Mouse (Mus musculus): ENCODE results near the gene Gm42906. TPM values are rescaled to one million over a fixed set of nuclear protein-coding genes. Genes with fewer than 3 reads are reported as not detected.

Gm42906 gene
- polyA plus RNA-seq, 1 experiment from 2014 or later: not detected

DNA sequence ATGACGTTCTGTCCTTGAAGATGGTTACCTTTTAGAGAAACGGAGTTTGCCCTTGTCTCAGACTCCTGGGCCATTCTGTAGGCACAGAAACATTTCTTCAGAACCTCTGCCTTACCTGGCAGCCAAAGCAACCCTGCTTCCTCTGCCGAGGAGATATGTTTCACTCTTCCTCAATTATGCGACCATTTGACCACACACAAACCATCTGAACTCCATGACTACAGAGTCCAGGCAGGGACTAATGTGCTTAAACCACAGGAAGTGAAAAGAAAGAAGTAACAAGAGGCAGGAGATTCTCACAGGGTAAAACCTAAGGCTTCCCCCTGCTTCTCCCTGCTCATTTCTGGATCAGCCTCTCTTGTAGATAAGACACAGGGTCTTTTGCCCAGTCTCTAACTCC is 83.2 kb downstream of the Gm42906 start:
- TF ChIP-seq EP300 (IDR thresholded peaks at IDR 0.05; ENCODE audit: low read depth): no peak
- no peak for TF ChIP-seq CTCF (IDR thresholded peaks at IDR 0.05; ENCODE audit: low read depth)
- Histone ChIP-seq H3K27ac (ENCODE audit: low read depth) (no peak overlapping the region), H3K4me1 (ENCODE audit: insufficient read depth) (no peaks in the 10 kb centered on the region), H3K27me3 (ENCODE audit: insufficient read depth, low read length) (no peaks in the 10 kb centered on the region), H3K9me3 (ENCODE audit: low read length) (no peaks in the 10 kb centered on the region), H3K36me3 (replicated peaks; ENCODE audit: insufficient read depth, low read length) (no peaks in the 10 kb centered on the region), H3K4me2 (ENCODE audit: low read depth, low read length) (no peak overlapping the region), H3K9ac (replicated peaks) (no peak overlapping the region), H3K4me3 (ENCODE audit: low read depth, low read length) (no peak overlapping the region)
- DNase-seq: no peak
- WGBS (ENCODE audit: insufficient replicate concordance): 51% methylated on average over 4 of the region's 4 CpGs
- no peak for ATAC-seq

DNA sequence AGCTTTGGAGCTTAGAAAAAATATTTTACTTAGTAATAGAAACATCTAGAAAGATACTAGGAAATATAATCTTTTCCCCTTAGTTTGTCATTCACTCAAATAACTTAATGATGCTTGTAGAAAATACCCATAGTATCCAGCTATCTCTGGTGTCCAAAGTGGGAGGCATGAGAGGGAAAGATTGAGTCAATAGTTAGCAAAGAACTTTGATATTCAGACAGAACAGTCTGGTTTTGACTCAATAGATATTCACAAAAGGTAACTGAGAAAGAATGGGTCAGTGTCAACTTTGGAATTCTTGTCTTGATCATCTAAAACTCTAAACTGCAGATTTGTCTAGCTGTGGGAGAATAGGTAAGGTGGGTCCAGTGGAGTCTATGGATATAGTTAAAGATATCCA is 94.3 kb downstream of the Gm42906 start:
- Histone ChIP-seq H3K9ac (replicated peaks) (no peak overlapping the region), H3K27me3 (ENCODE audit: insufficient read depth, low read length) (no peaks in the 10 kb centered on the region), H3K27ac (ENCODE audit: low read depth) (no peak overlapping the region), H3K36me3 (replicated peaks; ENCODE audit: insufficient read depth, low read length) (no peaks in the 10 kb centered on the region), H3K4me2 (ENCODE audit: low read depth, low read length) (no peak overlapping the region), H3K4me3 (ENCODE audit: low read depth, low read length) (no peak overlapping the region), H3K9me3 (ENCODE audit: low read length) (no peaks in the 10 kb centered on the region), H3K4me1 (ENCODE audit: insufficient read depth) (no peaks in the 10 kb centered on the region)
- no peak for ATAC-seq
- DNase-seq: no peak
- TF ChIP-seq CTCF (IDR thresholded peaks at IDR 0.05; ENCODE audit: low read depth): no peak
- TF ChIP-seq EP300 (IDR thresholded peaks at IDR 0.05; ENCODE audit: low read depth): no peak

DNA sequence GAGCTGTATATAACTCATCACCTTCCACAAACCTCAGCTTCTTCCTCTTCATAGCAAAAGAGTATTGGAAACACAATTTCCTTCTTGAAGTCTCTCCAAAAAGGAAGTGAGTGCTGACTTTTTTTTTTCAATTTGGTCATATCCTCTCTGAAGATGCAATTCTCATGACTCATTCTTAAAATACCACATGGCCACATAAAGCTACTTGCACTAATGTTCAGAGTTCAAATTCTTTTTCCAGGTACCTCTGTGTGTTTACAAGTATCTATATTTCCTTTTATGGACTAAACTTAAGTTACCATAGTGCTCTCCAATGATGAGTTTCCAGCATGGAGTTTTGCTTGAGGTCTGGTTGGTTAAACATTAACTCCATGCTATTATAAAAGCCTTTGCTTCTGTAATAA is 94.8 kb downstream of the Gm42906 start:
- ATAC-seq: no peak
- H3K36me3 ChIP-seq (replicated peaks; ENCODE audit: insufficient read depth, low read length): no peaks in the 10 kb centered on the region
- H3K9me3 ChIP-seq (ENCODE audit: low read length): no peaks in the 10 kb centered on the region
- no peak overlapping the region for H3K9ac ChIP-seq (replicated peaks)
- no peaks in the 10 kb centered on the region for H3K4me1 ChIP-seq (ENCODE audit: insufficient read depth)
- H3K27me3 ChIP-seq (ENCODE audit: insufficient read depth, low read length): no peaks in the 10 kb centered on the region
- no peak overlapping the region for H3K27ac ChIP-seq (ENCODE audit: low read depth)
- no peak overlapping the region for H3K4me3 ChIP-seq (ENCODE audit: low read depth, low read length)
- no peak for DNase-seq
- H3K4me2 ChIP-seq (ENCODE audit: low read depth, low read length): no peak overlapping the region
- TF ChIP-seq CTCF (IDR thresholded peaks at IDR 0.05; ENCODE audit: low read depth) (no peak), EP300 (IDR thresholded peaks at IDR 0.05; ENCODE audit: low read depth) (no peak)

DNA sequence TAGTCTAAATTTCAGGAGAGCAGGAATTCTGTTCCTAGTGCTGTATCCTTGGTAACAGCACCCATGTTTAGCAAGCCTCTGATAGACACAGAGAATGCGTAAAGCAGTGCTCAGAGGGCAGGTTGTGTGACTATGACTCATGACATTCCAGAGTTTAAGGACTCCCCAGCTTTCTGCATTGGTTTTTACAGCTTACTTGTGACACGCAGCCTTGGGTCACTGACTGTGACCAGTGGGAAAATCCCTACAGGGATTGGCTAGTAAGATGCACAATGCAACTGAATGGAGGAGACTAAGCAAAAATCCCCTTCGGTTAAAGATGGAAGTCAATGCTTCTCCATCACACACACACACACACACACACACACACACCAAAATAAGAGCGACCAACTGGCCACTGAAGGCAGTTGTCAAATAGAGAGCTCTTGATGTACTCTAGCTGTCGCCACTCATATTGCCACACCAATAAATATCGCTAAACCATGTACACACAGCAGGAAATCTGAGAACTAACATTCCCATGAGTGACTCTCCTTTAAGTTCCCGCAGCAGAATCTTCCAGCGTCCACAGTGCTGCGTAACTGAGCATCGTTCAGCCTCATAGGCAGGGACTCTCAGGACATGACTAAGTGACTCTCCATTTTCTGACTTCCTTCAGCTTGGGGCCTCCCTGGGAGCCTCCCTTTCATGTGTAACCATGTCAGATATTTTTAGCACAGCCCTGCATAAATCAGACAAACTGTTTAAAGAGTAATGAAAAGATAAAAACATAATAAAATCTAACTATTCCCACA is 112.0 kb downstream of the Gm42906 start:
- H3K9me3 ChIP-seq (ENCODE audit: low read length): no peaks in the 10 kb centered on the region
- ATAC-seq (no peak), DNase-seq (no peak)
- no peak overlapping the region for H3K4me2 ChIP-seq (ENCODE audit: low read depth, low read length)
- no peaks in the 10 kb centered on the region for H3K27me3 ChIP-seq (ENCODE audit: insufficient read depth, low read length)
- no peak for TF ChIP-seq CTCF (IDR thresholded peaks at IDR 0.05; ENCODE audit: low read depth)
- TF ChIP-seq EP300 (IDR thresholded peaks at IDR 0.05; ENCODE audit: low read depth): no peak
- 70% methylated on average over 10 of the region's 10 CpGs for WGBS (ENCODE audit: insufficient replicate concordance)
- H3K27ac ChIP-seq (ENCODE audit: low read depth): no peak overlapping the region
- no peak overlapping the region for H3K9ac ChIP-seq (replicated peaks)
- H3K36me3 ChIP-seq (replicated peaks; ENCODE audit: insufficient read depth, low read length): no peaks in the 10 kb centered on the region
- H3K4me3 ChIP-seq (ENCODE audit: low read depth, low read length): no peak overlapping the region
- H3K4me1 ChIP-seq (ENCODE audit: insufficient read depth): no peaks in the 10 kb centered on the region

DNA sequence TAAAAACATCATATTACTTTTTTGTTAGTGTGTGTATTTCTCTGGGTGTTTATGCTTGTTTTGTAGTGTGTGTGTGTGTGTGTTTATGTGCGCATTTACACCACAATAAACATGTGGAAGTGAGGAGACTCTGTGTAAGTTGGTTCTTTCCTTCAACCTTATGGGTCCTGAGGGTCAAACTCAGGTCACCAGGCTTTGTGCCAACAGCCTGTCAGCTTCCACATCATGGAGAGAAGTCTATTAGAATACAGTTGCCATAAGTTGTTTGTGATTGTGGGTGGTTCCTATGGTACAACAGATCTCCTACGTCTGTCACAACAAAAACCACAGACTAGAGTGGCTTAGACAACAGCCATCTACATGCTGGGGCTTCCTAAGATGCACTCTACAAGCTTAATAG is 127.7 kb downstream of the Gm42906 start:
- TF ChIP-seq EP300 (IDR thresholded peaks at IDR 0.05; ENCODE audit: low read depth) (no peak), CTCF (IDR thresholded peaks at IDR 0.05; ENCODE audit: low read depth) (no peak)
- no peaks in the 10 kb centered on the region for H3K9me3 ChIP-seq (ENCODE audit: low read length)
- DNase-seq (no peak), ATAC-seq (no peak)
- no peaks in the 10 kb centered on the region for H3K36me3 ChIP-seq (replicated peaks; ENCODE audit: insufficient read depth, low read length)
- H3K9ac ChIP-seq (replicated peaks): no peak overlapping the region
- no peaks in the 10 kb centered on the region for H3K4me1 ChIP-seq (ENCODE audit: insufficient read depth)
- H3K27ac ChIP-seq (ENCODE audit: low read depth): no peak overlapping the region
- H3K4me3 ChIP-seq (ENCODE audit: low read depth, low read length): no peak overlapping the region
- H3K4me2 ChIP-seq (ENCODE audit: low read depth, low read length): no peak overlapping the region
- no peaks in the 10 kb centered on the region for H3K27me3 ChIP-seq (ENCODE audit: insufficient read depth, low read length)
- WGBS (ENCODE audit: insufficient replicate concordance): 70% methylated on average over 2 of the region's 2 CpGs

DNA sequence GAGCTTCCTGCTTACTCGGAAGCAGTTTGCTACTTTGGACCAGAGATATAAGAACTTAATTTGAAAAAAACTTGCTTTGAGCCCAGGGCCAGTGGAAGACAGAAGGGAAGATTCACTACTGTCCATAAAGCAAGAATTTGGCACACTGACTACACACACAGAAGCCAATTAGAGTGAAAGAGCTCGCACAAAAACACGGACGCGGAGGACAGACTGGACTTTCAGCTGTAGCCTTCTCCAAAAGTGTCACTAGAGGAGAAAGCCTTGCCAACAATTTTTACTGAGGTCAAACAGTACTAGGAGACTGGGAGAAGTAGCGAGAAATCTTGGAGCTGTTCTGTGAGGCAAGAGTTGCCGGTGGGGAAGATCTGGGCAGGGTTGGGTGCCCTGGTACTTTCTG is 128.4 kb downstream of the Gm42906 start:
- Histone ChIP-seq H3K9ac (replicated peaks) (no peak overlapping the region), H3K27me3 (ENCODE audit: insufficient read depth, low read length) (no peaks in the 10 kb centered on the region), H3K4me3 (ENCODE audit: low read depth, low read length) (no peak overlapping the region), H3K9me3 (ENCODE audit: low read length) (no peaks in the 10 kb centered on the region), H3K36me3 (replicated peaks; ENCODE audit: insufficient read depth, low read length) (no peaks in the 10 kb centered on the region), H3K27ac (ENCODE audit: low read depth) (no peak overlapping the region), H3K4me2 (ENCODE audit: low read depth, low read length) (no peak overlapping the region), H3K4me1 (ENCODE audit: insufficient read depth) (no peaks in the 10 kb centered on the region)
- TF ChIP-seq CTCF (IDR thresholded peaks at IDR 0.05; ENCODE audit: low read depth) (no peak), EP300 (IDR thresholded peaks at IDR 0.05; ENCODE audit: low read depth) (no peak)
- 83% methylated on average over 7 of the region's 7 CpGs for WGBS (ENCODE audit: insufficient replicate concordance)
- DNase-seq (no peak), ATAC-seq (no peak)

Measured in liver, postnatal 0 days (tissue).